Mouse (Mus musculus) liver, embryonic 15.5 days (tissue): ENCODE results near the gene Vmn2r68. TPM values are rescaled to one million over a fixed set of nuclear protein-coding genes. Genes with fewer than 3 reads are reported as not detected.

ENCODE experiments used
- ATAC-seq: fragments of 200-750 bp; cut with Nextera tagmentation; 2 replicates; pipeline ENCODE4 v1.8.0; 2017; ENCODE audit warnings: moderate number of reproducible peaks, mild to moderate bottlenecking, moderate library complexity; ENCODE audit not compliant: insufficient read depth
- H3K27ac ChIP-seq: fragments of 300-500 bp; sonication (generic); replicated peaks from 2 replicates; pipeline ENCODE4 v1.5.1; 2015; ENCODE audit warnings: mild to moderate bottlenecking, inconsistent platforms
- H3K27me3 ChIP-seq: fragments of 300-500 bp; sonication (generic); 2 replicates; pipeline ENCODE4 v1.6.1; 2015; ENCODE audit warnings: mild to moderate bottlenecking, inconsistent platforms
- H3K36me3 ChIP-seq: fragments of 300-500 bp; sonication (generic); replicated peaks from 2 replicates; pipeline ENCODE4 v1.6.1; 2015; ENCODE audit warnings: moderate library complexity, mild to moderate bottlenecking, inconsistent platforms
- H3K4me1 ChIP-seq: fragments of 300-500 bp; sonication (generic); replicated peaks from 2 replicates; pipeline ENCODE4 v1.6.1; 2015; ENCODE audit warnings: inconsistent platforms
- H3K4me2 ChIP-seq: fragments of 300-500 bp; sonication (generic); 2 replicates; pipeline ENCODE4 v1.6.1; 2015; ENCODE audit warnings: moderate library complexity, mild to moderate bottlenecking, inconsistent platforms
- H3K4me3 ChIP-seq: fragments of 300-500 bp; sonication (generic); replicated peaks from 2 replicates; pipeline ENCODE4 v1.5.1; 2015; ENCODE audit warnings: mild to moderate bottlenecking, inconsistent platforms
- H3K9ac ChIP-seq: fragments of 300-500 bp; sonication (generic); 2 replicates; pipeline ENCODE4 v1.6.1; 2015; ENCODE audit warnings: moderate library complexity, mild to moderate bottlenecking, inconsistent platforms
- H3K9me3 ChIP-seq: fragments of 300-500 bp; sonication (generic); replicated peaks from 2 replicates; pipeline ENCODE4 v1.6.1; 2016; ENCODE audit warnings: inconsistent platforms
- polyA plus RNA-seq: library from polyadenylated mRNA; unstranded; fragments of >200 nt; fragmentation: Nextera tagmentation; extraction: Ambion mirVana; gene quantifications from 2 replicates; pipeline ENCODE4 v1.2.1, GENCODE M21; 2015

The Vmn2r68 gene
- not detected in 2 replicates for polyA plus RNA-seq

- no peak within 1 kb of the TSS for H3K9ac ChIP-seq
- ATAC-seq: no peak
- no peaks in the 10 kb centered on the region for H3K36me3 ChIP-seq
- H3K27me3 ChIP-seq: no peaks in the 10 kb centered on the region
- H3K4me1 ChIP-seq: no peaks in the 10 kb centered on the region
- H3K27ac ChIP-seq: no peak within 1 kb of the TSS
- H3K4me3 ChIP-seq: no peak within 1 kb of the TSS
- no peak within 1 kb of the TSS for H3K4me2 ChIP-seq
- no peaks in the 10 kb centered on the region for H3K9me3 ChIP-seq
Observed at GRCm38 (mm10) chr7:85237683-85238082, at the start of gene Vmn2r68. TSS of gene Vmn2r68 (minus strand) at chr7:85237783.

Other genes with a start within 250 kb of the Vmn2r68 start
- not detected in 2 replicates for gene Vmn2r66, start 225.5 kb downstream of the Vmn2r68 start, polyA plus RNA-seq
- gene Vmn2r67, start 81.8 kb downstream of the Vmn2r68 start, polyA plus RNA-seq: not detected in 2 replicates
- not detected in 2 replicates for gene Vmn2r69, start 178.1 kb upstream of the Vmn2r68 start, polyA plus RNA-seq